Mouse (Mus musculus) hindbrain, embryonic 15.5 days (tissue): ENCODE data around the gene H2-T22. TPM values are rescaled to one million over a fixed set of nuclear protein-coding genes. Genes with fewer than 3 reads are reported as not detected.

Experiments used
- ATAC-seq: fragments of 200-750 bp; cut with Nextera tagmentation; 2 replicates; pipeline ENCODE4 v1.8.0; 2017; ENCODE audit warnings: low read depth, moderate number of reproducible peaks, moderate TSS enrichment; ENCODE audit not compliant: low FRiP score
- H3K27ac ChIP-seq: fragments of 300-500 bp; sonication (generic); replicated peaks from 2 replicates; pipeline ENCODE4 v1.5.1; 2015; ENCODE audit warnings: mild to moderate bottlenecking, inconsistent platforms
- H3K27me3 ChIP-seq: fragments of 300-500 bp; sonication (generic); 2 replicates; pipeline ENCODE4 v1.6.1; 2015; ENCODE audit warnings: control low read depth, inconsistent platforms
- H3K36me3 ChIP-seq: fragments of 300-500 bp; sonication (generic); 2 replicates; pipeline ENCODE4 v1.6.1; 2015; ENCODE audit warnings: control low read depth, inconsistent platforms
- H3K4me1 ChIP-seq: fragments of 300-500 bp; sonication (generic); replicated peaks from 2 replicates; pipeline ENCODE4 v1.6.1; 2015; ENCODE audit warnings: control low read depth, inconsistent platforms
- H3K4me2 ChIP-seq: fragments of 300-500 bp; sonication (generic); 2 replicates; pipeline ENCODE4 v1.6.1; 2015; ENCODE audit warnings: moderate library complexity, mild to moderate bottlenecking, inconsistent platforms
- H3K4me3 ChIP-seq: fragments of 300-500 bp; sonication (generic); 2 replicates; pipeline ENCODE4 v1.5.1; 2015; ENCODE audit warnings: mild to moderate bottlenecking, inconsistent platforms
- H3K9ac ChIP-seq: fragments of 300-500 bp; sonication (generic); 2 replicates; pipeline ENCODE4 v1.6.1; 2015; ENCODE audit warnings: inconsistent platforms
- H3K9me3 ChIP-seq: fragments of 300-500 bp; sonication (generic); 2 replicates; pipeline ENCODE4 v1.6.1; 2016; ENCODE audit warnings: control low read depth, inconsistent platforms
- WGBS: fragments of 180-500 bp; shearing (Covaris S2); methylation state at CpG from one replicate; pipeline ENCODE4 v1.1.7; 2015; 5-methylcytosine and 5-hydroxymethylcytosine counted together
- polyA plus RNA-seq: library from polyadenylated mRNA; unstranded; fragments of >200 nt; fragmentation: Nextera tagmentation; extraction: Ambion mirVana; gene quantifications from 2 replicates; pipeline ENCODE4 v1.2.1, GENCODE M21; 2015

The H2-T22 gene
- polyA plus RNA-seq, 1 experiment from 2014 or later: 7.9 TPM

DNA sequence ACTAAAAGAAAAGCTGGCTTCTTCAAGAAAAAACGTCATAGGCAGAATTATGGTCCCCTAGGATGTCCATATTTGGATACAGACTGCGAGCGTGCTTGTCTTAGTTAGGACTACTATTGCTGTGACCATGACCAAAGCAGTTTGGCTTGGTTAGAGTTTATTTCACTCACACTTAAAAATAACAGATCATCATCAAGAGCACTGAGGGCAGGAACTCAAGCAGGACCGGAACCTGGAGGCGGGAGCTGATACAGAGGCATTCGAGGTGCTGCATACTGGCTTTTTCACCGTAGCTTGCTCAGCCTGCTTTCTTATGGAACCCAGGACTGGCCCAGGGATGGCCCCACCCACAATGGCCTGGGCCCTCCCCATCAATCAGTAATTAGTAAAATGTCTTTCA is 39.2 kb downstream of the H2-T22 start:
- ATAC-seq: no peak
- Histone ChIP-seq H3K27me3 (no peaks in the 10 kb centered on the region), H3K4me2 (no peak overlapping the region), H3K9ac (no peak overlapping the region), H3K27ac (no peak overlapping the region), H3K4me3 (no peak overlapping the region), H3K36me3 (no peaks in the 10 kb centered on the region), H3K4me1 (no peaks in the 10 kb centered on the region), H3K9me3 (no peaks in the 10 kb centered on the region)
- 95% methylated on average over 7 of the region's 7 CpGs for WGBS

DNA sequence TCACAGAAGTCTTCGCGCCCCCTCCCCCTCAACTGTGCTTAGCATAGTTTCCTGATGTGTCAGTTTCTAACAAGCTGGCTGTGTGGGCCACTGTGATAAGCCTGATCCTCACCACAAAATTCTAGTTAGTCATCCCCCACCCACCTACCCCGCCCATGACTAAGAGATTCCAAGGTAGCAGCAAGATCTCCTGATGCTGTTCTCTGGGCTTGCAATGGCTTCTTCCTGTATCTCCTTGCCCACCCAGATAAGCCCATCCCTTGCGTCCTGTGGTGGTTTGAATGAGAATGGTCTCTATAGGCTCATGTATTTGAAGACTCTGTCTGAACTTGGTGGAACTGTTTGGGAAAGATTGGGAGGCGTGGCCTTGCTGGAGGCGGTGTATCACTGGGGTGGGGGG is 40.6 kb downstream of the H2-T22 start:
- Histone ChIP-seq H3K36me3 (no peaks in the 10 kb centered on the region), H3K4me1 (peaks cover 9% of the 10 kb centered on the region), H3K4me3 (no peak overlapping the region), H3K9ac (no peak overlapping the region), H3K4me2 (no peak overlapping the region), H3K27me3 (no peaks in the 10 kb centered on the region), H3K27ac (no peak overlapping the region), H3K9me3 (no peaks in the 10 kb centered on the region)
- no peak for ATAC-seq
- WGBS: 98% methylated on average over 6 of the region's 6 CpGs

DNA sequence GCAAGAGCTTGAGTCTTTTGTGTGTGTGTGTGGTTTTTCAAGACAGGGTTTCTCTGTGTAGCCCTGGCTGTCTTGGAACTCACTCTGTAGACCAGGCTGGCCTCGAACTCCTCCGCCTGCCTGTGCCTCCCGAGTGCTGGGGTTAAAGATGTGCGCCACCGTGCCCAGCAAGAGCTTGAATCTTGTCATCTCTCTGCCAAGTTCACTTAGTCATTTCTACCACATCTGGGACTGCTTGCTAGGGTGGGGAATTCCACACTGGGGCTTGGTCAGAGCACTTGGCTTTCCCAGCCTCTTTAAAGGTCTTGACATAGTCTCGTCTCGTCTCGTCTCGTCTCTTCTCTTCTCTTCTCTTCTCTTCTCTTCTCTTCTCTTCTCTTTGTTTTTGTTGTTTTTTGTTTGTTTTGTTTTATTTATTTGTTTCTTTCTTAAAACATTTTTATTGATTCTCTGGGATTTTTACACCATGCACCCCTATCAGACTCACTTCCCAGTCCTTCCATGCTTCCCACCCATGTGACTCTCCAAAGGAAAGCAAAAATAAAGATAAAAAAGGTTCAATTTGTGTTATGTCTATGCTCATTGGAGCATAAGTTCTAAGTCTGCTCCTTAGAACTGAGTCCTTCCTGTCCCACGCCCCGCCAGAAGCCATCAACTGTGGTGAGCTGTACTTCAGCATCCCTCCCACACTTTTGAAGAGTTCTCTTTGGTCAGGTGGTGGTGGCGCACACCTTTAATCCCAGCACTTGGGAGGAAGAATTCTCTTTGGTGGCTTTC is 41.2 kb downstream of the H2-T22 start:
- WGBS: 93% methylated on average over 12 of the region's 12 CpGs
- no peak for ATAC-seq
- no peak overlapping the region for H3K4me2 ChIP-seq
- H3K4me3 ChIP-seq: no peak overlapping the region
- no peaks in the 10 kb centered on the region for H3K36me3 ChIP-seq
- H3K27me3 ChIP-seq: no peaks in the 10 kb centered on the region
- no peak overlapping the region for H3K9ac ChIP-seq
- H3K27ac ChIP-seq: no peak overlapping the region
- H3K4me1 ChIP-seq: peaks cover 15% of the 10 kb centered on the region
- H3K9me3 ChIP-seq: no peaks in the 10 kb centered on the region

GRCm38 (mm10) chr17:36000349-36000748 is 42.2 kb downstream of the H2-T22 start:
- no peaks in the 10 kb centered on the region for H3K27me3 ChIP-seq
- H3K4me2 ChIP-seq: no peak overlapping the region
- H3K4me3 ChIP-seq: no peak overlapping the region
- H3K9me3 ChIP-seq: no peaks in the 10 kb centered on the region
- no peak overlapping the region for H3K27ac ChIP-seq
- H3K4me1 ChIP-seq: peaks cover 25% of the 10 kb centered on the region
- H3K9ac ChIP-seq: no peak overlapping the region
- no peaks in the 10 kb centered on the region for H3K36me3 ChIP-seq
- 87% methylated on average over 4 of the region's 4 CpGs for WGBS
- ATAC-seq: no peak

DNA sequence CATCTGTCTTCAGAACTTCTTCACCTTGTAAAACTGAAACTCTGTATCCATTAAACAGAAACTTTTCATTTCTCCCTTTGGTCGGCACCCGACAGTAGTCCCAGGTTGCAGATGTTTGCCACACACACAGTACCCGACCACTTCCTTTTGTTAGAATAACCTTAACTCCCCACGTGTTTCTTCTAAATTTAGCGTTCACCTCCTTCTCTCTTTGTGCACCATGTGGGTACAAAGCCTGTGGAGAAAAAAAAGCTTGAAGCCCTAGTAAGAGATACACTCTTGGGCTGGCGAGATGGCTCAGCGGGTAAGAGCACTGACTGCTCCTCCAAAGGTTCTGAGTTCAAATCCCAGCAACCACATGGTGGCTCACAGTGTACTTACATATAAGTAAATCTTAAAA is 43.2 kb downstream of the H2-T22 start:
- Histone ChIP-seq H3K27ac (no peak overlapping the region), H3K27me3 (no peaks in the 10 kb centered on the region), H3K4me1 (peaks cover 30% of the 10 kb centered on the region), H3K36me3 (no peaks in the 10 kb centered on the region), H3K4me3 (no peak overlapping the region), H3K4me2 (no peak overlapping the region), H3K9ac (no peak overlapping the region), H3K9me3 (no peaks in the 10 kb centered on the region)
- 88% methylated on average over 7 of the region's 7 CpGs for WGBS
- no peak for ATAC-seq

DNA sequence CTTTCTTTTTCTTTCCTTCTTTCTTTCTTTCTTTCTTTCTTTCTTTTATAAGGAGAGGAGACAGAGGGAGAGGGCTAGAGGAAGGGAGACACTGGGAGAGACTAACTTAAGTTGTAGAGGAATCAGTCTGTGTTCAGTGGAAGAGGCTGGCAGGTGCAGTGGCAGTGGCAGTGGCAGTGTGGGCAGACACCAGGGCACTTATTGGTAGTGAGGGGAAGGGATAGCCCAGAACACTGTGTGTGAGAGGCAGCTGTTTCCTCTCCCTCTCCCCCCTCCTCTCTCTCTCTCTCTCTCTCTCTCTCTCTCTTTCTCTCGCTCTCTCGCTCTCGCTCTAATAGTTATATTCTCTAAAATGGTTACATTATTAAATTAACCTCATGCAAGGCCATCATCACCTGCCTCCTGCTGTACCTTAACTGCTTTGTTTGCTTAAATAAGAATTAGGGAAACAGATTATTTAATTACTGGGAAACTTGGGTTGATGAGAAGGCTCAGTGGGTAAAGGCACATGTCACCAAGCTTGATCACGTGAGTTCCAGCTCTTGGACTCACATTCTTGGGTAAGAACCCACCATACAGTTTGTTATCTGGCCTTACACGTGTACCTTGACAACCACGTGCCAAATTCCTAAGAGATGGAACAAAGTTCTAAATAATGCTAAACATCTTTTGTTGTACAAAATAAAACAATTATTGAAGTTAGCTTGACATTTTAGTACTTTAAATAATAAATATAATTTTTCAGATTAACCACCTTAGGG is 43.8 kb downstream of the H2-T22 start:
- Histone ChIP-seq H3K27me3 (no peaks in the 10 kb centered on the region), H3K4me2 (no peak overlapping the region), H3K36me3 (no peaks in the 10 kb centered on the region), H3K9me3 (no peaks in the 10 kb centered on the region), H3K9ac (no peak overlapping the region), H3K4me3 (no peak overlapping the region), H3K27ac (no peak overlapping the region), H3K4me1 (peaks cover 30% of the 10 kb centered on the region)
- no peak for ATAC-seq
- WGBS: 90% methylated on average over 6 of the region's 6 CpGs

DNA sequence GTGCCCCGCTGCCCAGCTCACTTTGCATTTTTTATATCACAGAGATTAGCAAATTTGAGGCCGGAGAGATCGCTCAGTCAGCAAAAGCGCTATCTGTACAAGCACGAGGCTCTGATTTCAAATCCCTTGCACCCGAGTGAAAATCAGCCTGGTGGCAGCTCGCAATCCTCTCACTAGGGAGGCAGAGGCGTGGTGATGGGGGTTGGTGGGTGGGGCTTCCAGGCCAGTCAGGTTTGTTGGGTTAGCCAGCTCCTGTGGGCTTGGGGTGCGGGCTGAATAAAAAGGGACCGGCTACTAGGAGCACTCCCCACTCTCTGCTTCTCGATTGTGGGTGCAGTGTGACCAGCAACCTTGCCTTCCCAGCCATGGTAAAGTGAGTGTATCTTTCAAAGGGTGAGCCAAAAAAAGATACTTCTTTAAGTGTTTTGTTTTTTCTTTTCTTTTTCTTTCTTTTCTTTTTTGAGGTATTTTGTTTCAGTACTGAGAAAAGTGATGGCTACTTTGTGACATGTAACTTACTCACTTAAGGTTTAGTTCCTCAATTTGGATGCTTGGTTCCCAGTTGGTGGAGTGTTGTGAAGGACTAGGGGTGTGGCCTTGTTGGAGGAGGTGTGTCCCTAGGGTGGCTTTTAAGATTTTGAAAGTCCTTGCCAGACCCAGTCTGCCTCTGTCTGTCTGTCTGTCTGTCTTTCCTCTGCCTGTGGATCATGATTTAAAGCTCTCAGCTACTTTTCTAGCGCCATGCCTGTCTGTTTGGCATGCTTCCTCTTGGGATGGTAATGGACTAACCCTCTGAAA is 44.6 kb downstream of the H2-T22 start:
- no peak overlapping the region for H3K9ac ChIP-seq
- H3K27me3 ChIP-seq: no peaks in the 10 kb centered on the region
- peaks cover 33% of the 10 kb centered on the region for H3K4me1 ChIP-seq
- ATAC-seq: no peak
- H3K4me2 ChIP-seq: no peak overlapping the region
- no peaks in the 10 kb centered on the region for H3K36me3 ChIP-seq
- H3K9me3 ChIP-seq: no peaks in the 10 kb centered on the region
- no peak overlapping the region for H3K4me3 ChIP-seq
- no peak overlapping the region for H3K27ac ChIP-seq
- WGBS: 54% methylated on average over 12 of the region's 12 CpGs

GRCm38 (mm10) chr17:35996949-35997348 is 45.6 kb downstream of the H2-T22 start:
- H3K4me2 ChIP-seq: peak overlapping the region; percentile 21; the same call in 1 of the 2 replicates
- no peak overlapping the region for H3K9ac ChIP-seq
- H3K27ac ChIP-seq: no peak overlapping the region
- H3K36me3 ChIP-seq: no peaks in the 10 kb centered on the region
- H3K4me1 ChIP-seq: peaks cover 33% of the 10 kb centered on the region
- no peaks in the 10 kb centered on the region for H3K27me3 ChIP-seq
- no peaks in the 10 kb centered on the region for H3K9me3 ChIP-seq
- peak; percentile 70 for ATAC-seq
- H3K4me3 ChIP-seq: no peak overlapping the region
- 2% methylated on average over 11 of the region's 11 CpGs for WGBS

DNA sequence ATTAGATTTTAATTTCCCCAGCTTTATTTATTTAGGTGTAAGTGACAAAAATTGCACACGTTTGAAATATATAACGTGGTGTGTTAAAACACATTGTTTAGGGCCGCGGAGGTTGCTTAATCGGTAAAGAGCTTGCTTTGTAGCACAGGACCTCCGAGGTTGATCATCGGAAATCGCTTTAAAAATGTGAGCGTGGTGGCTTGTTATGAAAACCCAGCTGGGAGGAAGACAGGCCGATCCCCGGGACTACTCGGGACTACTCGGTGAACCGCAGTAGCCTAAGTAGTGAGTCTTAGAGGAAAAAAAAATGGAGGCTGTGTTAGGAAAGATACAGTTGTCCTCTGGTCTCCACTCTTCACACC is 47.7 kb downstream of the H2-T22 start:
- H3K9ac ChIP-seq: peak overlapping the region; percentile 71
- peak overlapping the region; percentile 66 for H3K4me2 ChIP-seq
- 3% methylated on average over 14 of the region's 14 CpGs for WGBS
- H3K27me3 ChIP-seq: no peaks in the 10 kb centered on the region
- peak overlapping the region; percentile 62 for H3K4me3 ChIP-seq
- H3K36me3 ChIP-seq: peaks cover under 1% of the 10 kb centered on the region; the same call in 1 of the 2 replicates
- no peaks in the 10 kb centered on the region for H3K9me3 ChIP-seq
- peak overlapping the region; percentile 82 for H3K27ac ChIP-seq
- ATAC-seq: no peak
- peaks cover 33% of the 10 kb centered on the region for H3K4me1 ChIP-seq

DNA sequence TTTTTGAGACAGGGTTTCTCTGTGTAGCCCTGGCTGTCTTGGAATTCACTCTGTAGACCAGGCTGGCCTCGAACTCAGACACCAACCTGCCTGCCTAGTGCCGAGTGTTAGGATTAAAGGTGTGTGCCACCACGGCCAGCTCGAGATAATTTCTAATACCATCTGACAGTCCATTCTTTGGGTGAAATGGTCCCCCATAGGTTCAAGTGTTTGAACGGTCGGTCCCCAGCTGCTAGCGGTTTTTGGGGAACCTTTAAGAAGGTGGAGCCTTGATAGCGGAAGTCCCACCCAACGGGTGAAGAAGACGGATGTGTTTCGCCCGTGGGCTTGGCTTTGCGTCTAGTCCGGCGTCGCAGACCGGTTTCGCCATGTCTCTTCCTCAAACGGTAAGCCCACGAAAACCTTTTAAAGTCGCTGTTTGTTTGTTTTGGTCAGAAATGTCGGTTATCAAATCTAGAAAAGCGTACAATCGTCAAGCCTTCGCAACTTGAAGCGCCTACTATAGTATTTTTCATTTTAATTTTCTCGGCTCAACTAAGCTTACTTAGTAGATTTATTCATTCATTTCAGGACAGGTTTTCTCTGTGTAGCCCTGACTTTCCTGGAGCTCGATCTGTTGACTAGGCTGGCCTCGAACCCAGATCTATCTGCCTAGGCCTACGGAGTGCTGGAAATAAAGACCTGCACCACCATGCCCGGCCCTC is 48.2 kb downstream of the H2-T22 start:
- peaks cover 6% of the 10 kb centered on the region; the same call in 1 of the 2 replicates for H3K36me3 ChIP-seq

DNA sequence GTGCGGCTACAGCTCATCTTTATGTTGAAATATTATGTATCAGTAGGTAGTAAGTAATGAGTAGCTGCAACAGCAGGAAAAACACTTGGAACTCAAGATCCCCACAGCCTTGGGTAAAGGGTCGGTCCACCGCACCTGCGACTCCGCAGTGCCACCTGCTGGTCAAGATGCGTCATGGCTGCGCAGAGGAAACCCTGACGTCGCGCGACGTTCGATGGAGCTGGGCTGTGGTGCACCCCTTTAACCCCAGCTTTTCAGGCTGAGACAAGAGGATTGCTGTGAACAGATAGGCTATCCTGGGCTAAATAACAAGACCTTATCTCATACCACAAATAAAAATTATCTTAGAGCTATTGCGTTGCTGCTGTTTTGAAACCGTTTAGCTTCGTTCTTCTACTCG is 48.9 kb downstream of the H2-T22 start:
- H3K27me3 ChIP-seq: no peaks in the 10 kb centered on the region
- no peak overlapping the region for H3K9ac ChIP-seq
- H3K36me3 ChIP-seq: peaks cover 13% of the 10 kb centered on the region
- H3K4me2 ChIP-seq: peak overlapping the region; percentile 66
- ATAC-seq: peak; percentile 67
- 7% methylated on average over 17 of the region's 17 CpGs for WGBS
- H3K4me1 ChIP-seq: peaks cover 33% of the 10 kb centered on the region
- H3K4me3 ChIP-seq: peak overlapping the region; percentile 62
- H3K27ac ChIP-seq: peak overlapping the region; percentile 33; the same call in 1 of the 2 replicates
- no peaks in the 10 kb centered on the region for H3K9me3 ChIP-seq

More for the DNA sequence above, 48.2 kb downstream of the H2-T22 start:
- H3K4me1 ChIP-seq: peaks cover 33% of the 10 kb centered on the region
- H3K9me3 ChIP-seq: no peaks in the 10 kb centered on the region
- ATAC-seq: peak; percentile 82
- peak overlapping the region; percentile 71 for H3K9ac ChIP-seq
- no peaks in the 10 kb centered on the region for H3K27me3 ChIP-seq
- 2% methylated on average over 31 of the region's 31 CpGs for WGBS
- H3K4me2 ChIP-seq: peak overlapping the region; percentile 66
- H3K4me3 ChIP-seq: peak overlapping the region; percentile 62
- H3K27ac ChIP-seq: peak overlapping the region; percentile 82
